Mouse (Mus musculus) embryo, embryonic 11 days (tissue): ENCODE results near the gene Zfp280d.

ENCODE experiments used
- DNase-seq: peaks from one replicate; pipeline ENCODE4 v3.0.0-alpha.2; 2015

Gene Zfp280d

GRCm38 (mm10) chr9:72274677-72275076 lies at the start of gene Zfp280d:
TSS of gene Zfp280d (plus strand) at chr9:72274860.
- DNase-seq: peak; percentile 96

DNA sequence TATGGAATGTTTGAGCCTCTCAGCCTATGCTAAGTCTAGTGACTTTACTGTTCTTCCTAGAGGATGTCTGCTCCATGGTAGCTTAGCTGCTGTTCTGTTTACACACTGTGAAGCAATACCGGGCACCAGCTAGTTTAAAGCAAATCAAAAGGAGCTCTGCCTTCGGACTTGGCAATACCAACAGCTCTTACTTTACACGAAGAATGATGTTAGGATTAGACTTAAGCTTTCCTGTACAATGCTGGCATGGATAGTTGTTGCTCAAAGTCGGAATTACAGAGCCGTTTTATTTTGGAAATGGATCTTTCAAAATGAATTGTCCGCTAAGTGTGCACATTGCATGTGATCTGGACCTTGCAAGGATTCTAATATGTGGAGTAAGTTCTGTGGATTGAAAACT lies 48.1 kb upstream of the Zfp280d start:
- no peak for DNase-seq

- no peak for DNase-seq
Observed at GRCm38 (mm10) chr9:72252656-72253055, 22.0 kb upstream of the Zfp280d start.

DNA sequence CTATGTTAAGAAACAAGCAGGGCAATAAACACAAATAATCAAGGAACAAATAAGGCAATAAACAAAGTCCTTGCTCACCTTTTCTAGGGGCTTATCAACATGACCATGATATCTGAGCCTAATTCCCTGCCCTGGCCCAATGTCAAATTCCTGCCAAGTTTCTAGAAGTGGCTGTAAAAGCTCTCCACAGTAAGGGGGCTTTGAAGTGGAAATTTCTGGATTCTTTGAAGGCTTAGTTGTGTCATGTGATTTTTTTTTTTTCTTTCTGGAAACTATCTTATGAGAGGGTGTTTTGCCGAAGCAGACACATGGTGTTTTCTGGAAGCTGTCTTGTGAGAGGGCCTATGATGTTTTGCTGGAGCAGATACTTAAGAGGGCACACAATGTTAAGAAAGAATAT lies 19.4 kb upstream of the Zfp280d start:
- no peak for DNase-seq

- no peak for DNase-seq
Observed at GRCm38 (mm10) chr9:72256646-72257045, 18.0 kb upstream of the Zfp280d start.

GRCm38 (mm10) chr9:72260337-72260736 lies 14.3 kb upstream of the Zfp280d start:
- peak; percentile 34 for DNase-seq

DNA sequence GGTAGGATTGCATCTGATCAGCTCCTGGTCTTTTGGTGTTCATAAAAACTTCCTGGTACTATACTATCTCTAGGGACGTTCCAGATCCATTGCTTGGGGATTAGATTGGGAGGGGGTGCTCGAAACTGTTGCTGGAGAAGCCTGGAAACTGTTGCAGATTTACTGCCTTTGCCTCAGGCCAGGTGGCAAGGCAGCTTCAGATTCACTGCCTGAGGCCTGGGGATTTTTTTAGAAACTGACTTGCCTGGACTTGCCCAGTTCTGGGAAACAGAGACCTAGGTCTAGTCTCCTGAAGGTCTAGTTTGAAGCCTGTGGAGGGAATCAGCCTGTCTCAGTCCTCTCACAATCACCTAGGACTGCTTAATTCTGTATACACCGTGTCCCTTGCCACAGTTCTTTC lies 9.8 kb upstream of the Zfp280d start:
- no peak for DNase-seq

DNA sequence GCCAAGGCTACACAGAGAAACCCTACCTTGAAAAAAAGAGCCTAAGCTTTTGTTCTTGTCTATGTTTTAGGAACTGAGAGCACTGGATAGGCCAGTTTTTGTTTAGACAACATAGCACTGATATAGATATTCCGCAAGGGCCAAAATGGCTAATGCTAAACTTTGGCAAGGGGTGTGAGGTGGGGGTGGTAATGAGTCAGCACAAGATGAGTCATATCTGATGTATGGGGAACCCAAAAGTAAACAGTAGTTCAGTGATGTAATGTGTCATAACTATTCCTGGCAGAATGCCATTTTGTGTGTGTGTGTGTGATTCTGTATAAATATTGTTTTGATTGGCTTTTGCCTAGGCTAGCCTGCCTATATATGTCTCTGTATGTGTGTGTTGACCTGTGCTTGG lies 4.5 kb upstream of the Zfp280d start:
- DNase-seq: no peak

- no peak for DNase-seq
Observed at GRCm38 (mm10) chr9:72273646-72274410, 832 bp upstream of the Zfp280d start.

GRCm38 (mm10) chr9:72275101-72275978 lies 680 bp downstream of the Zfp280d start:
- DNase-seq: peak; percentile 82

DNA sequence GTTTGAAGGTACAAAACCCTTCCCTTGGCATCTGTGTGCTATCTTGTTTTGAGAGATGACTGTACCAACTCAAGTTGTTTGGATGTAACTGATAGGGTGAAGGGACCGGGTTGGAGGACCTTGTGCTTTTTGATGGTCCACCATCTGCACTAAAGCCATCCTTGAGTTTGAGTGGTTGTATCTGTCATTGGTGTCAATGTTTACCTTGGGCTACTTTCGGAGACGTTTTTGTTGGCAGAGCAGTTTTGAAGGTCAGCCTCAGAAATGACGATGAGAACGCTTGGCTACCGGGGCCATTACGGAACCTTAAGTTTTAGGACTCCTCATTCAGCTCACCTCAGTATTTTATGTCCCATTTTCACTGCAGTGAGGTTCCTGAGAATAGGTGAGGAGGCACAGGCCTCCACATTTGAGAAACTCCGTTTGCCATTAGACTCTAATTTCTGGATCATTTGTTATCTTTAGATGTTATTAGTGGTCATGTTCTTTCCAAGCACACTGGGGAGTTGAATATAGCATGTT lies 1.4 kb downstream of the Zfp280d start:
- peak; percentile 18 for DNase-seq

DNA sequence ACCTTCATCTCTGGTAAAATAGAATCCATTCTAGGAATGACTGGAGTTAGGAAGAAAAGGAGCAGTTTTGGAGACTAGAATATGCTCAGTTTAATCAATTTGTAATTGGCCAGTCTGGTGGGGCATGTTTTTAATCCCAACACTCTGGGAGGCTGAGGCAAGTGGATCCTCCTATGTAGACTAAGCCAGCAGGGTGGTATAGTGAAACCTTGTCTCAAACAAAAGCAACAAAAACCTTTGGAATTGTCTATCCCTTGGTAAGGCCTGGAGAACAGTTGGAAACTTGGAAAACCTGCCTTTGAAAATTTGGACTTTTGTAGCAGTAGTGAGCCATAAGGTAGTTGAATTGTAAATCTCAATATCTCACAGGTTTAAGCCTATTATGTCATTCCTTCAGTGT lies 2.3 kb downstream of the Zfp280d start:
- DNase-seq: no peak

GRCm38 (mm10) chr9:72279943-72280342 lies 5.3 kb downstream of the Zfp280d start:
- DNase-seq: no peak

- no peak for DNase-seq
Observed at GRCm38 (mm10) chr9:72287696-72288095, 13.0 kb downstream of the Zfp280d start.

GRCm38 (mm10) chr9:72288210-72288609 lies 13.6 kb downstream of the Zfp280d start:
- no peak for DNase-seq

DNA sequence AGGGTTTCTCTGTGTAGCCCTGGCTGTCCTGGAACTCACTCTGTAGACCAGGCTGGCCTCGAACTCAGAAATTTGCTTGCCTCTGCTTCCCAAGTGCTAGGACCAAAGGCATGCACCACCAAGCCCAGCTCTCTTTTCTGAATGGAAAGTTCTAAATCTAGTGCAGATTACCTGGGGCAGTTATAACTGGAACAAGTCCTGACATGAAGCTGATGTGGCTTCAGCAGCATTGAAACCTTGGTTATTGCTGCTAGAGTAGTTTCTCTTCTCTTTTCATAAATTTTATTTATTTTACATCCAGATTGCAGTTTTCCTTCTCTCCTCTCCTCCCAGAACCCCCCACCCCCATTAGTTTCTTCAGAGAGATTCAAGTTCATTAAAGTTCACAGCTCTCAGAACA lies 14.4 kb downstream of the Zfp280d start:
- no peak for DNase-seq

DNA sequence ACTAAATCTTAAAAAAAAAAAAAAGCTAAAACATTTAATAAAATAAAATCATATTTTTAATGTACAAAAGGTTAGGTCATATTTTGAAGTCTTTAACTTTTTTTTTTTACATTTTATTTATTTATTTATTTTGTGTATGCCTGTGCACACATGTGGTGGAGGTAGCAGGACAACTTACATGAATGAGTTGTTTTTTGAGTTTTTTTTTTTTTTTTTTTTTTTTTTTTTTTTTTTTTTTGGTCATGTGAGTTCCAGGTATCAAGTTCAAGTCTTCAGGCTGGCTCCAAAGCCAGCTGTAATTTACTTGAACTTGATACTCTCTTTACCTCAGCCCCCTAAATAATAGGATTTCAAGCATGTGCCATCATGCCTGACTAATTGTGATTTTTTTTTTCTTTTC lies 19.4 kb downstream of the Zfp280d start:
- no peak for DNase-seq

DNA sequence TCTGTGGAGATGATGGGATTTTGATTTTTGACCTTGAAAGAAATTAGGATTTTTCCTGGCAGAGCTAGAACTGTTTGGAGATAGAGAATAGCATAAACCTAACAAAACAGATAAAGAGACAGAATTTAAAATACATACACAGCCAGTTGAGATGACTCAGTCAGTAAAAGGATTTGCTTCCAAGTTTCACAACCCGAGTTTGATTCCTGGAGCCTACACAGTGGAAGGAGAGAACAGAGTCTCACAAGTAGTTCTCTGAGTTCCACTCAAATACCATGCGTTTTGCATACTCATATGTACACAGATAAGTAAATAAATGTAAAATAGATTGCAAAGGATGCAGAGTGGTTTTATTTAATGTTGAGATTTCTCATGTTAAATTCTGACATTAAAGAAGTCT lies 35.1 kb downstream of the Zfp280d start:
- DNase-seq: no peak

- DNase-seq: peak; percentile 30
Observed at GRCm38 (mm10) chr9:72333221-72333620, 58.6 kb downstream of the Zfp280d start.

DNA sequence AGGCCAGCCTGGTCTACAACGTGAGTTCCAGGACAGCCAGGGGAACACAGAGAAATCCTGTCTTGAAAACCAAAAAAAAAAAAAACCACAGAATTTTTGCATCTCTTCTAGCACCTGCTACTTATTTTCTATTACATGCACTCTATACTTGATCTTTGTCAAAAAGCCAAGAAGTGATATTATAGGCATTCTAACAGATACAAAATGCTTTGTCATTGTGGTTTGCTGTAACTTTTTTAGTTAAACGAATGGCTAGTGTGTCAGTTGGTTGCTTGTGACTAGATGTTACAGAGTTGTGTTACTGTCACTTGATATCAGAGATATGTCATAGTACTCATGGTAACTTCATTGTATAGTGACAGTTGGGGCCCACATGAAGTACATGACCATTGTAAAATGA lies 61.4 kb downstream of the Zfp280d start:
- no peak for DNase-seq

- no peak for DNase-seq
Observed at GRCm38 (mm10) chr9:72339119-72339518, 64.5 kb downstream of the Zfp280d start.

- peak; percentile 28 for DNase-seq
Observed at GRCm38 (mm10) chr9:72343844-72344243, 69.2 kb downstream of the Zfp280d start.

DNA sequence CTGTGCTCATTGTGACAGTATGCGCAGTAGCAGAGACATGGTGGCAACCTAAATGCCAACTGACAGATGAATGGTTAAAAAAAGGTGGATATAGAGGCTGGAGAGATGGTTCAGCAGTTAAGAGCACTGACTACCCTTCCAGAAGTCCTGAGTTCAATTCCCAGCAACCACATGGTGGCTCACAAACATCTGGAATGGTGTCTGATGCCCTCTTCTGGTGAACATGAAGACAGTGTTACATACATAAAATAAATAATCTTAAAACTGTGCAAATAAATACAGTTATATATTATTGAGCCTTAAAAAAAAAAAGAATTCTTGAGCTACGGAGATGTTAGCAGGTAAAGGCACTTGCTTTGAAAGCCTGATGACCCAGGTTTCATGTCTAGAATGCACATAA lies 97.7 kb downstream of the Zfp280d start:
- no peak for DNase-seq

- peak; percentile 23 for DNase-seq
Observed at GRCm38 (mm10) chr9:72374074-72374473, 99.4 kb downstream of the Zfp280d start.
